Mouse (Mus musculus) stomach, postnatal 0 days (tissue): ENCODE measurements at regions not wholly inside any gene's neighbourhood (a gene's known extent, or its start where the extent isn't known, plus 50 kb on each side); places are given as distances from the start of the nearest gene placed in this dataset.

Experiments used
- CTCF ChIP-seq: IDR thresholded peaks from 2 replicates; pipeline ENCODE4 v1.5.1; 2016; ENCODE audit warnings: antibody characterized with exemption, low read depth, mild to moderate bottlenecking, moderate library complexity
- EP300 ChIP-seq: optimal IDR thresholded peaks from 2 replicates; pipeline ENCODE3; 2016; ENCODE audit warnings: antibody characterized with exemption

DNA sequence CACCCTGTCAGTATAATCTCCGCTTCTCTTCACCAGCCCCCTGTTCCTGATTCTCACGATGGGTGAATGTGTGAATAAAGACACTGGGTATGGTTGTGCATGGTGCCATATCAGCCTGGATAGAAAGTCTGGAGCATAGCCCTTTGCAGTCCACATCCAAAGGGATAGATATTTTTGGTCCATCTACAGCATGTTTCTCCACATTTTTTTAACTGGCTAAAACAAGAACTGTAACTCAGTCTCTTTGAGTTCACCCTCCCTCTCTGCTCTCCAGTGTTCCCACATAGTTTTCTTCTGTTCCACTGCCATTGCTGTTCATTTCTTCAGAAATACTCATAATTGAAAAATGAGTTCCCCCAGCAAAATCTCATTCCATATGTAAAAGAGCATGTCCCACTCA, 358.4 kb downstream of the Gm43517 start:
- TF ChIP-seq CTCF: no peak
- no peak for TF ChIP-seq EP300
